Mouse (Mus musculus): ENCODE measurements around the gene Rslcan18. TPM values are rescaled to one million over a fixed set of nuclear protein-coding genes. Genes with fewer than 3 reads are reported as not detected.

Rslcan18 gene
- polyA plus RNA-seq (2012), result not detected in 2 replicates

GRCm38 (mm10) chr13:67116163-67116562 lies at the start of gene Rslcan18:
Gene Rslcan18, minus strand, starts transcription at chr13:67116263.

GRCm38 (mm10) chr13:67121360-67121759 lies 5.3 kb upstream of the Rslcan18 start, which contains the start of gene Zfp759:
Gene Zfp759, plus strand, starts transcription at chr13:67121660.

GRCm38 (mm10) chr13:67108194-67108820 lies 7.8 kb downstream of the Rslcan18 start, which contains the start of gene Gm28557:
Gene Gm28557, minus strand, starts transcription at chr13:67108604.

GRCm38 (mm10) chr13:67097876-67098275 lies 18.2 kb downstream of the Rslcan18 start, which contains the start of gene Zfp708:
Gene Zfp708, minus strand, starts transcription at chr13:67097976.

GRCm38 (mm10) chr13:67060786-67061358 lies 55.2 kb downstream of the Rslcan18 start, which contains the start of gene Zfp712:
Gene Zfp712, minus strand, starts transcription at chr13:67061170.

Other genes starting within 250 kb of the Rslcan18 start
- 0.12 and 0.53 TPM in 2 replicates for gene Gm10767, start 211.3 kb downstream of the Rslcan18 start, polyA plus RNA-seq (2012)
- 0.01 and 0.12 TPM in 2 replicates for gene Zfp712, start 55.1 kb downstream of the Rslcan18 start, polyA plus RNA-seq (2012)
- gene Zfp708, start 18.3 kb downstream of the Rslcan18 start, polyA plus RNA-seq (2012), result 0.04 and 0.05 TPM in 2 replicates
- gene Gm28557, start 7.7 kb downstream of the Rslcan18 start, polyA plus RNA-seq (2012), result 0.23 and 1.2 TPM in 2 replicates
- 0.02 and 0.29 TPM in 2 replicates for gene Zfp759, start 5.4 kb upstream of the Rslcan18 start, polyA plus RNA-seq (2012)
- gene Rsl1, start 56.9 kb upstream of the Rslcan18 start, polyA plus RNA-seq (2012), result 0.29 and 0.34 TPM in 2 replicates
- 0.09 and 0.17 TPM in 2 replicates for gene Zfp455, start 78.2 kb upstream of the Rslcan18 start, polyA plus RNA-seq (2012)
- 0.24 and 0.44 TPM in 2 replicates for gene Zfp458, start 162.2 kb upstream of the Rslcan18 start, polyA plus RNA-seq (2012)
- gene Zfp457, start 190.2 kb upstream of the Rslcan18 start, polyA plus RNA-seq (2012), result 0.27 TPM in 1 of 2 replicates, not detected in the other
- gene Zfp595, start 216.3 kb upstream of the Rslcan18 start, polyA plus RNA-seq (2012), result 0.06 and 0.29 TPM in 2 replicates
- not detected in 2 replicates for gene Gm28044, start 244.3 kb upstream of the Rslcan18 start, polyA plus RNA-seq (2012)
- 0.08 and 0.16 TPM in 2 replicates for gene Zfp953, start 244.3 kb upstream of the Rslcan18 start, polyA plus RNA-seq (2012)

Measured in megakaryocyte-erythroid progenitor cell, adult 5 weeks (primary cell).